Mouse (Mus musculus): ENCODE results near the gene Stk16.

Gene Stk16

GRCm38 (mm10) chr1:75236117-75237050 is 25.7 kb downstream of the Stk16 start, which contains the start of gene Dnajb2:
Gene Dnajb2 (plus strand): TSS chr1:75236406.
- no peak for DNase-seq (ENCODE audit: low read depth)

GRCm38 (mm10) chr1:75239591-75239990 is 29.0 kb downstream of the Stk16 start:
- DNase-seq (ENCODE audit: low read depth) = no peak

GRCm38 (mm10) chr1:75243411-75243810 is 32.8 kb downstream of the Stk16 start:
- DNase-seq (ENCODE audit: low read depth) = no peak

- DNase-seq (ENCODE audit: low read depth) = no peak
Measured at GRCm38 (mm10) chr1:75244175-75244826, 33.7 kb downstream of the Stk16 start.

GRCm38 (mm10) chr1:75244836-75245235 is 34.2 kb downstream of the Stk16 start:
- DNase-seq (ENCODE audit: low read depth) = no peak

- no peak for DNase-seq (ENCODE audit: low read depth)
Measured at GRCm38 (mm10) chr1:75247071-75247930, 36.7 kb downstream of the Stk16 start.

GRCm38 (mm10) chr1:75248041-75248772 is 37.6 kb downstream of the Stk16 start:
- no peak for DNase-seq (ENCODE audit: low read depth)

GRCm38 (mm10) chr1:75250498-75250897 is 39.9 kb downstream of the Stk16 start:
- DNase-seq (ENCODE audit: low read depth) = no peak

GRCm38 (mm10) chr1:75251112-75251970 is 40.7 kb downstream of the Stk16 start:
- no peak for DNase-seq (ENCODE audit: low read depth)

- DNase-seq (ENCODE audit: low read depth) = no peak
Measured at GRCm38 (mm10) chr1:75252308-75252707, 41.7 kb downstream of the Stk16 start.

- DNase-seq (ENCODE audit: low read depth) = no peak
Measured at GRCm38 (mm10) chr1:75253029-75253428, 42.4 kb downstream of the Stk16 start.

GRCm38 (mm10) chr1:75253849-75254624 is 43.4 kb downstream of the Stk16 start:
- no peak for DNase-seq (ENCODE audit: low read depth)

GRCm38 (mm10) chr1:75254625-75255013 is 44.0 kb downstream of the Stk16 start:
- DNase-seq (ENCODE audit: low read depth) = no peak

- no peak for DNase-seq (ENCODE audit: low read depth)
Measured at GRCm38 (mm10) chr1:75255516-75256046, 44.9 kb downstream of the Stk16 start.

- DNase-seq (ENCODE audit: low read depth) = no peak
Measured at GRCm38 (mm10) chr1:75261278-75261677, 50.6 kb downstream of the Stk16 start.

- DNase-seq (ENCODE audit: low read depth) = no peak
Measured at GRCm38 (mm10) chr1:75262969-75263951, 52.6 kb downstream of the Stk16 start.

GRCm38 (mm10) chr1:75264091-75264880 is 53.6 kb downstream of the Stk16 start, which contains the start of gene Ptprn:
Gene Ptprn (minus strand): TSS chr1:75264502.
- no peak for DNase-seq (ENCODE audit: low read depth)
